Mouse (Mus musculus): ENCODE measurements around the gene Ddx18.

Ddx18 gene

GRCm38 (mm10) chr1:121527061-121527460, 40.7 kb downstream of the Ddx18 start:
- DNase-seq = no peak

GRCm38 (mm10) chr1:121518609-121519008, 49.2 kb downstream of the Ddx18 start:
- DNase-seq = no peak

GRCm38 (mm10) chr1:121511966-121512365, 55.8 kb downstream of the Ddx18 start:
- no peak for DNase-seq

- DNase-seq = no peak
Measured at GRCm38 (mm10) chr1:121511186-121511585, 56.6 kb downstream of the Ddx18 start.

- no peak for DNase-seq
Measured at GRCm38 (mm10) chr1:121510420-121511140, 57.2 kb downstream of the Ddx18 start.

GRCm38 (mm10) chr1:121508729-121509128, 59.1 kb downstream of the Ddx18 start:
- no peak for DNase-seq

All from lung, postnatal 14 days (tissue).